Mouse (Mus musculus): Measurements from ENCODE around the gene Glt6d1.

The Glt6d1 gene

DNA sequence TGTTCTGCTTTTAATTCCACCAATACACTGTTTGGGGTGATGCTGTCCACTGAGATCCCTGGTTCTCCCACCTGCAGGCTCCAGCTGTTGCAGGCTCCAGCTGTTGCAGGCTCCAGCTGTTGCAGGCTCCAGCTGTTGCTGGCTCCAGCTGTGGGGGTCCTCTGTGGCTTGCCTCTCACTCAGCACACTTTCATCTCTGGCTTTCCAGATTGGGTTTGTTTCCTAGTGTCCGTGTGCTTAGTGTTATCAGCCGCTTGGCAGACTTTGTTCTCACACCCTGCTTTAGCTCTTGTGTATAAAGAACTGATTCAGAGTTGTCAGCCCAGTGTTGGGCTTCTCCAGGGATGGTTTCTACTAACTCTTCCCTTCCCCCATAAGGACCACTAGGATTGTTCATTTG is 18.0 kb downstream of the Glt6d1 start:
- no peak for DNase-seq (ENCODE audit: low spot score in 2 of 2)

DNA sequence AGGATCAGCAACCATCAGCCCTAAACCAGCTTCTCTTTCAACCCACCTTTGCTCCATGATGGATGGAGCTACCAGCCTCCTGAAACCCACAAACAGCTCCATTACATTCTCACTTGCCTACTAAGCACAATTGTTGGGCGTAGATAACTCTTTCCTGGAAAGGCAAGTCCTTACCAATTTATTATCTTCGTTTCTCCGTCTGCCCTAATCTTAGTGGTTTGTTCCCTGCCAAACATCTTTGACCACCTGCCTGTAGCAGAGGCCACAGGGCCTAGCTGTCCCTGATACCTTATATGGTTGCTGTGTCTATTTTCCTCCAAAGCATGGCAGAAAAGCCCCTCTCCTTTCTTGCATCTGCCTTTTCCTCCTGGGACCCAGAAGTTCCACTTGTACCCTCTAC is 26.6 kb downstream of the Glt6d1 start:
- DNase-seq (ENCODE audit: low spot score in 2 of 2) = no peak

DNA sequence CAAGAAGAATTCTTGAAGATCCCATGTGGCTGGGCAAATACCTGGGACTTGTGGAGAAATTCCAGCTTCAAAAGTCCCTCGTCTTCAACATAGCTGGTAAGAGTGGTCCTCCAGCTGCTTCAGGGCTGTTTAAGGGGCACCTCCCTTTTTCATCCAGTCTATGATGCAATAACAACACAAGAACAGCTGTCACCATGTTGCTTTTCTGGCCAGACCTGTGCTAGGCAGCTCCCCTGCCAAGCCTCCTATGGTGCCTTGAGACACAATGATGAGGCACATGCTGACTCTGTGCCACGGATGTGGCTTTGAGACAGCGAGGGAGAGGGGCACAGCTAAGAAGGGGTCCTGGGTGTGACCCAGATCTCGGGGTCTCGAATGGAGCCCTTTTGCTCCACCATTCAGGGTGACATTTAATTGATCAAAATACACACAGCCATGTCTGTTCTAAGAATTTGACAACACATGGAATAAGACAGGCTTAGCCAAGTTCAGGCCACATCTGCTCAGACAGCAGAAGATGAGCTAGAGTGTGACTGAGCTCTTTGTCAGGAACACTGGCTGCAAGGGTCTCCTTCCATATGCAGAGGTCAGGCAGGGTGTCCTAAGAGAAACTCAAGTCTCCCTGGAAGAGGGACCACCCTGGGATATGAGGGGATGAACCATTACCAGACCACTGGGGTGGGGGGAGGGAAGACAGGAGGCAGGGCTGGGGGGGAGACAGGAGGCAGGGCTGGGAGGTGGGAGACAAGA is 29.9 kb downstream of the Glt6d1 start:
- no peak for DNase-seq (ENCODE audit: low spot score in 2 of 2)

DNA sequence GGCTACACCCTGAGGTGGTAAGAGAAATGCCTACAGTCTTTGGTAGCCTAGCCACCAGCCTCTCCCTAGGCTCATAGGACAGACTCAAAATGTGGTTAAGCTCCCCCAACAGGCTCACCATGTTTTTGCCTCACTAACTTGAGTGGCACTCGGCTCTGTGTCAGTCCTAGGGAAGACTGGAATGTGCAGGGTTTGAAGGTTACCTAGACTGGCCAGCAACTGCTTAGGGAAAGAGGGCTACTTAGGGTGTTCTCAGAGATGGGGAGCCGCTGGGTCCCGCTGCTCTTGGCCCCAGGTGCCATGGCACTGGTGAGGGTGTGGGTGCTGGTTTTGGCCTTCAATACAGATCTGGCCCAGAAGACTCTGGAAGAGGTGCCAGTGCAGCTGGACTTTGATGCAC is 33.7 kb downstream of the Glt6d1 start, which contains the start of gene Gm13539:
Gene Gm13539, plus strand, starts transcription at position 301 of the 400 bp plus-strand sequence.
- DNase-seq (ENCODE audit: low spot score in 2 of 2) = no peak

DNA sequence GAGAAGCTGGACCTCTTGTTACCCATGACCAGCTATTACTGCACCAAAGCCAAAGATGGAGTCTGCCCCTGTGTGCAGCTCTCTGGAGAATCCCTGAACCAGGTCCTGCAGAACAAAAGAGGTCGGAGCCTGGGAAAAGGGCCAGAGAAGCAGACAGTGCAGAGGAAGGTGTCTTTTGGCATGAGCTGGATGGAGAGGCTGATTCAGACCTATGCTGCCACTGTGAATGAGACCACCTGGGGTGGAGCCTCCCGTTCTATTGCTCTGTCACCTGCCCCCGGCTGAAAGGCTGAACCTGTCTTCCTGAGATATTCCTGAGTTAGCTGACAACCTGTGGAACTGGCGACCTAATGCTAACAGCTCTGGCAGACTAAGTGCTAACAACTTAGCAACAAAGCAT is 34.7 kb downstream of the Glt6d1 start:
- DNase-seq (ENCODE audit: low spot score in 2 of 2) = no peak

DNA sequence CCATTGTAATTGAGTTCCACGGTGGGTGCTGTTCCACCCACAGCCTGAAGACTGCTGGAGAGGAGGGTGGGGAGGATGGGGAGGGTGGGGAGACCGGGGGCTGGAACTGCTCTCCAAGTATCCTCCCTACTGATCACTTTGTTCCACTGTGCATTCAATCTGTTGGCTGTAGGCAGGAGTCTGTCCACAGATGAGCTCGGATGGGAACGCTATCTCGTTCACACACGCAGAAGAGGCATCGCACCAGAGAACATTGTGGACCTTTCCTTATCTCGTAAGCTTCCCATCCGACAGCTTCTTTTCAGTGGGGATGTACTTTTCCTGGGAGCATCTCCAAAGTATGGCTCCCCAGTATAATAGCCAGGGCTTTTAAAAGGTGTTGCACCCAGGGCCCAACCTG is 36.6 kb downstream of the Glt6d1 start:
- DNase-seq (ENCODE audit: low spot score in 2 of 2) = no peak

DNA sequence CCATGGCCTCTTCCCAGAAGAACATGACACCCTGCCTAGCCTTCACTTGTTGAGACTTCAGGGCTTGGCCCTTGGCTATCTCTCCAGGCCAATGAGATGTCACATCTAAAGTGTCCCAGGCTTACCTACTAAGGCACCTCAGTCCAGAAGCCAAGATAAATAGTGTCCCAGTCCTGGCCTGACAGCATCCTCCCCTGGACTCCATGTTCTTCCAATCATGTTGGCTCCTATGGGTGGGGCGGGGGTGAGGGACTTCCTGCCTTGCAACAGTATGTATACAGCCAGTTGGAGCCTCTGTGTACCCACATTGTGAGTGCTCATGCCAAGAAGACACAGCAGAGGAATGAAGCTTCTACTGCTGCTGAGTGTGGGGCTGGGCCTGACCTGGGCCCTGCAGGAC is 38.9 kb downstream of the Glt6d1 start, which contains the start of gene Lcn11:
Gene Lcn11, plus strand, starts transcription at position 301 of the 400 bp plus-strand sequence.
- no peak for DNase-seq (ENCODE audit: low spot score in 2 of 2)

DNA sequence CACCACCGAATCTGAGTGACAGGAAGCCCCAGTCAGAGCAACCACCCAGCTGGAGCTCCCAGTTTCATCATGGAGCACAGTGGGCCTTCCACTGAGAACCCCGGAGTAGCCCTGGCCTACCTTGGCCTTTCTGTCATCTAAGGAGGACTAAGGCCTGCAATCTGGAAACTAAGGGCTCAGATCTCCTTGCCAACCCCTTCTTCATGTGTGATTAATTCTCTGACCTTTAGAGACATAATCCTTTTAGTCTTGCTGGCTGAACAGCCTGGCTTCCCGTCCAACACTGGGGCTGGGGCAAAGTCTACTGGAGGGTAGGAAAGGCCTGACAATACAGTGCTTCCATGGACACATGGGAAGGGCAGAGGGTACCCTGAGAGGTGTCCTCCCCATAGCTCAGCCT is 39.7 kb downstream of the Glt6d1 start:
- DNase-seq (ENCODE audit: low spot score in 2 of 2) = no peak

DNA sequence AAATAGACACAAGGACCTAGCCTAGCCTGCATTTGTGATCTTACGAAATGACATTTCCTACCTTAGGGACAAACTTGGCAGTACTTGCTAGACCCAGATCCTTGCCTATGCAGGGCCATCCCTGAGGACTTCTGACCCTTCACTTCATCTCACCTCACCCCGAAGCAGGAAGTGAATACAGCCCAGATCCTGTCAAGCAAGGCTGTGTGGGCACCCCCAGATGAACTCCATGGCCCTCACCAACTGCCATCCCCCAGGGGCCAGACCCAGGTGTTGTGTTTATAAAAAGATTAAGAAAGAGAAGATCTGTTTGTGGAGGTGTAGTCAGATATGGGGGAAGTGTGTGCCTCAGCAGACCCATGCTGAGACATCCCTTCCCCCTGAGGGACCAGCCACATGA is 41.0 kb downstream of the Glt6d1 start:
- no peak for DNase-seq (ENCODE audit: low spot score in 2 of 2)

DNA sequence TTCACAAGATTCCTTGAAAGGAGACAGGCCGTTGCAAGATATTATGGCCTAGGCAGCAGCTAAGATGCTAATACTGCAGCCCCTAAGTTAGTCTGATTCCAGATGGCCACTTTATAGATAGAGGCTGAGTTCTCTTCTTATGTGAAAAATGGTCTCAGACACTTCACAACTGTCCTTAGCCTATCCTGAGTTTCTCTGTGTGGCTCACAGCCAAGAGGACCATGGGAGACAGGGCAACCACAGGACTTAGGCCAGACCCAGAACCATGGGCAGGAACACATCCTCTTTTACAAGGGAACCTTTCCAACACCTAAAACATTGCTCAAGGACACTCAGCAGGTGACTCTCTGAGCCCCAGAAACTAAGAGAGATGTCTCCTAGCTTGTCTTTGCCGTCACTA is 42.1 kb downstream of the Glt6d1 start:
- DNase-seq (ENCODE audit: low spot score in 2 of 2) = no peak

DNA sequence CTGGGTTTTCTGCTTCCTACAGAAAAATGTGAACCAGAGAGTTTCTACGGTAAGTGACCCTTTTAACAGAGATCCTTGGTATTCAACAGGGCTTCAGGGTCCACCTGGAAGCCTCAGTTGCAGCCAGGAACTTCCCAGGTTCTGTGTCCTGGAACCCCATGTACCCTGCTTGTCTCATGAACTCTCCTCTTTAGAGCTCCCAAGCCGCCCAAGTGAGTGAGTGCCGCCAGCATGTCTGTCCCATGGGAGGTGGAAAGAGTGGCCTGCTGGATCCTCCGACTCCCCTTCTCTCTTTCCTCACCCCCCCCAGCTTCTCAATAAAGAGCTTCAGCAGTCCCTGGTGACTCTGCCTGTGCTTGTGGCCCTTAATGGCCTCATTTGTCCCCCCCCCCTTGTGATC is 47.9 kb downstream of the Glt6d1 start:
- no peak for DNase-seq (ENCODE audit: low spot score in 2 of 2)

DNA sequence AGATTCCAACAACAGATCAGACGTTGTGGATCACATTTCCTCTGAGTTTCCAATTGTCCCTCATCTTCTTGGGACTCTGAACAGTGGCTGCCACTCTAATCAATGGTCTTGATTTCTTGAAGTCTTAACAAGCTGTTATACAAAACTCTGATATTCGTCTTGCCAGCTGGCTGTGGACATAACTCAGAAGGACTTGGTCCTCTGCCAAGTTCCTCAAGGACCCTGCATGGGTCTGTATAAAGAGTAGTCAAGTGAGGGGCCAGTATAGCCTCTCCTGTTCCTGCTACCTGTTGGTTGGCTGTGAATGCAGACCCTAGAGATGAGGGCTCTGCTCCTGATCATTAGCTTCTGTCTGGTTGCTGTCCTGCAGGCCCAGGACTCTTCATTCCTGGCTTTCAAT is 50.4 kb downstream of the Glt6d1 start, which contains the start of gene Lcn3:
Gene Lcn3, plus strand, starts transcription at position 301 of the 400 bp plus-strand sequence.
- no peak for DNase-seq (ENCODE audit: low spot score in 2 of 2)

DNA sequence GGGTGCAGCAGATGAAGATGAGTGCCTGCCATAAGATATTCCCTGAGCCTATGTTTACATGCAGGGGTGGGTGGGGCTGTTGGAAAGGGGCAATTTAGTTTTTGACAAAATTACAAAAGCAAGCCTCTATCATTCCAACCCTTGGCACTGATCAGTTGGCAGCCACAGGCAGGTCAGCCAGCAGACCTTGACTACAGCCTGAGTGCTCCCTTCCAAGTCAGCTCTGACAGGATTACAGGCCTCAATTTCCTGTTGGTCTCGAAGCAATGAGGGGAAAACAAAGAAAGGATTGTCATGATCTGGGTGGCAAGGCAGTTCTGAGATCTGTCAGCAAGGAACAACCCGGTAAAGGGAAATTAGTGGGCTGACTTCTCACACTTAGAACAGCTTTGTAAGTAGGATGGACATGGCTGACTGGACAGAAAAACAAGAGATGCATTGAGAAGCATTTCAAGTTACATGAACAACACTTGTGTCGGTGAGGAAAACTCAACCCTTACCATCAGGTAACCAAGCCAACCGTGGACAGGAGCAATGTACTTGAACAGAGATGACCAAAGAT is 57.5 kb downstream of the Glt6d1 start:
- DNase-seq (ENCODE audit: low spot score in 2 of 2) = no peak

DNA sequence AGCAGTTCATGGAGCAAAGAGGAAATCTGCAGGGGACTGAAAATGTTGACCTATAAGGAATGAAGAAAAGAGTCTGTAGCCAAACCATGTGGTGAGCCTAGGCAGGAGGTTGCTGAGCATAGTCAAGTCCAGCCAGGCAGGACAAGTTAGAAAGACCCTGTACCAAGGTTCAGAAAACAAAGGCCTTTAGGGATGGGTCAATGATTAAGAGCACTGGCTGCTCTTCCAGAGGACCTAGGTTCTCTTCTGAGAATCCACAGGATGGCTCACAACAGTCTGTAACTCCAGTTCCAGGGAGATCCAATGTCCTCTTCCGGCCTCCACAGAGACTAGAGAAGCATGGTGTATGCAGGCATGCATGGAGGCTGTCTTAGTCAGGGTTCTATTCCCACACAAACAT is 61.4 kb downstream of the Glt6d1 start:
- DNase-seq (ENCODE audit: low spot score in 2 of 2) = no peak

All from frontal cortex, postnatal 10 days (tissue).